Mouse (Mus musculus): ENCODE data around the gene Ppp1r9b.

The Ppp1r9b gene

DNA sequence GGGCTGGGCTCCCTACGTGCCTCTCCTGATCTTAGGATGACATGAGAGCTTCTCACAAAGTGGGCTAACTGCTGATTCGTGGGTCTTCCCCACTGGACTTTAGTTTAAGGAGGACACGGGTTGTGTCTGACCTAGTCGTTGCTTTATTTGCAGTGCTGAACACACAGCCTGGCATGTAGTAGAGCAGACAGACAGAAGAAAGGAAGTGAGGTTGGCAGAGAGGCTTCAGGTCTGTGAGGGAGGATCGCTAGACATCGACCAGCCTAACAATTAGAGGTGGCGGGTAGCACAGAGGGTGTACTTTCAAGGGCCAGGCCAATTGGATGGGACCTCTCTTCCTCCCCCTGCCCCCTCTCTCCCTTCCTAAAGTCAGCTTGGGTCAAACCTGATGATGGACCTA lies 52.8 kb downstream of the Ppp1r9b start:
- DNase-seq (ENCODE audit: low spot score in 2 of 2) = no peak

GRCm38 (mm10) chr11:95044185-95044870 lies 53.5 kb downstream of the Ppp1r9b start:
- no peak for DNase-seq (ENCODE audit: low spot score in 2 of 2)

- DNase-seq (ENCODE audit: low spot score in 2 of 2) = no peak
Observed at GRCm38 (mm10) chr11:95046980-95047680, 56.3 kb downstream of the Ppp1r9b start.

- DNase-seq (ENCODE audit: low spot score in 2 of 2) = no peak
Observed at GRCm38 (mm10) chr11:95053062-95053461, 62.2 kb downstream of the Ppp1r9b start.
